Mouse (Mus musculus) heart, postnatal 0 days (tissue): ENCODE measurements around the gene Nolc1. TPM values are rescaled to one million over a fixed set of nuclear protein-coding genes. Genes with fewer than 3 reads are reported as not detected.

ENCODE experiments used
- ATAC-seq: fragments of 200-750 bp; cut with Nextera tagmentation; 2 replicates; pipeline ENCODE4 v1.8.0; 2017; ENCODE audit warnings: low read depth, moderate number of reproducible peaks, moderate library complexity; ENCODE audit not compliant: insufficient read depth
- DNase-seq: peaks from one replicate; pipeline ENCODE4 v3.0.0-alpha.2; 2016; ENCODE audit warnings: low spot score
- H3K27ac ChIP-seq: fragments of 300-500 bp; sonication (generic); 2 replicates; pipeline ENCODE4 v1.5.1; 2014; ENCODE audit warnings: low read depth, mild to moderate bottlenecking
- H3K27me3 ChIP-seq: fragments of 300-500 bp; sonication (generic); 2 replicates; pipeline ENCODE4 v1.6.1; 2014; ENCODE audit warnings: low read length, mixed read lengths; ENCODE audit not compliant: control insufficient read depth, insufficient read depth
- H3K36me3 ChIP-seq: fragments of 300-500 bp; sonication (generic); replicated peaks from 2 replicates; pipeline ENCODE4 v1.6.1; 2014; ENCODE audit warnings: low read length, mixed read lengths; ENCODE audit not compliant: control insufficient read depth, insufficient read depth
- H3K4me1 ChIP-seq: fragments of 300-500 bp; sonication (generic); 2 replicates; pipeline ENCODE4 v1.6.1; 2014; ENCODE audit warnings: antibody characterized with exemption; ENCODE audit not compliant: control insufficient read depth, insufficient read depth
- H3K4me2 ChIP-seq: fragments of 300-500 bp; sonication (generic); 2 replicates; pipeline ENCODE4 v1.6.1; 2014; ENCODE audit warnings: low read depth, mild to moderate bottlenecking, low read length, moderate library complexity
- H3K4me3 ChIP-seq: fragments of 300-500 bp; sonication (generic); 2 replicates; pipeline ENCODE4 v1.5.1; 2014; ENCODE audit warnings: low read depth, low read length
- H3K9ac ChIP-seq: fragments of 300-500 bp; sonication (generic); replicated peaks from 2 replicates; pipeline ENCODE4 v1.6.1; 2014; ENCODE audit warnings: low read depth, low read length, mixed read lengths
- H3K9me3 ChIP-seq: fragments of 300-500 bp; sonication (generic); replicated peaks from 2 replicates; pipeline ENCODE4 v1.6.1; 2016; ENCODE audit warnings: low read length; ENCODE audit not compliant: control insufficient read depth
- CTCF ChIP-seq: IDR thresholded peaks from 2 replicates; pipeline ENCODE4 v1.5.1; 2016; ENCODE audit warnings: antibody characterized with exemption, control low read depth, low read depth
- EP300 ChIP-seq: IDR thresholded peaks from 2 replicates; pipeline ENCODE4 v1.6.1; 2016; ENCODE audit warnings: antibody characterized with exemption, low read depth
- WGBS: fragments of 180-500 bp; shearing (Covaris S2); extraction: QIAGEN DNeasy Blood & Tissue Kit; methylation state at CpG from one replicate; pipeline ENCODE4 v1.1.7; 2014; 5-methylcytosine and 5-hydroxymethylcytosine counted together
- polyA plus RNA-seq: library from polyadenylated mRNA; unstranded; fragments of >200 nt; fragmentation: Nextera tagmentation; extraction: Ambion mirVana; gene quantifications from 2 replicates; pipeline ENCODE4 v1.2.1, GENCODE M21; 2015
- total RNA-seq: library from RNA; depleted of rRNA; stranded (reverse); fragments of >200 nt; gene quantifications from 2 replicates; pipeline ENCODE4 v1.2.3, GENCODE M21; 2014; ENCODE audit warnings: low replicate concordance

The Nolc1 gene
- total and polyA plus RNA-seq, 2 experiments from 2014 or later, result 19.7 to 28.1 TPM

DNA sequence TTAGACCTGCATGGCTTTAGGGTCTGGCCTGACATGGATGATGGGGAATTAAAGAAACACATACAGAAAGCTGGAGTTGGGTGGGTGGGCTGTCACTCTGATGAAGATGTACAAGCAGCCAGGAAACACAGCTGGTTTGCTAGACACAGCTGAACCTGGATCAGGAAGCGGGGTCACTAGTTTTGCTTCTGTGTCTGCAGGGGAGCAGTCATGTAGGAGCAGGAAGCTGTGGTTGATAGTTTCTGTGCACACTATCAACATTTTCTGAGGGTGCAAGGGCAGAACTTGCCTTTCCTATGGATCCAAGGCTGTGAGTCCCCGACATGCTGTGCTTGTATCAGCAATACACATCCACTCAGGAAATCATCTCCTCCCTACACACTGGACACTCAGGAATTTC lies 25.2 kb upstream of the Nolc1 start:
- TF ChIP-seq CTCF, result no peak
- Histone ChIP-seq H3K27me3 (no peaks in the 10 kb centered on the region), H3K9me3 (no peaks in the 10 kb centered on the region), H3K4me3 (no peak overlapping the region), H3K36me3 (no peaks in the 10 kb centered on the region), H3K27ac (no peak overlapping the region), H3K9ac (no peak overlapping the region), H3K4me1 (peaks cover 9% of the 10 kb centered on the region; the same call in 1 of the 2 replicates), H3K4me2 (no peak overlapping the region)
- DNase-seq (no peak), ATAC-seq (no peak)
- WGBS, result 53% methylated on average over 2 of the region's 2 CpGs

DNA sequence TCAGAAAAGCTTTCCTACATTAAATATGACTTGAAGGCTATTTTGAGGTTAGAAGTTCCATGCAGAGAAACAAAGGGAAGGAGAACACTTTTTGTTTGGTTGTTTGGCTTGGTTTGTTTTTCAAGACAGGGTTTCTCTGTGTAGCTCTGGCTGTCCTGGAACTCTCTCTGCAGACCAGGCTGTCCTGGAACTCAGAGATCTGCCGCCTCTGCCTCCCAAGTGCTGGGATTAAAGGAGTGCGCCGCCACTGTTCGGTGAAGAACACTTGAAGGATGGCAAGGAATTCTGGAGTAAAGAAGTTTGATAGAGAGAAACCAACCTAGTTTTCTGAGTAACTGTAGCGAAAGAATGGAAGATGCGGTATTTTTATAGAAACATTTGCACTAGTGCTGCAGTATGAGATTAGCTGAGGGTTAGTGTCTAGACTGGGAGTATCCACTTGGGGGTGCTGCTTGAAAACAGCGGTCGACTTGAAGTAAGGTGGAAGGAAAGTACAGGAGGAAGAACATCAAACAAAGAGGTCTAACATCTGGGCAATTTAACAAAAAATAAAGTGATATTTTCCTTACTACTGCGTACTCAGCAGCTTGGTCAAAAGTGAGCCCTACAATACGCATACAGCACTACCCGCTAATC lies 19.8 kb upstream of the Nolc1 start:
- 2% methylated on average over 11 of the region's 11 CpGs for WGBS
- Histone ChIP-seq H3K9ac (no peak overlapping the region), H3K4me1 (peaks cover 10% of the 10 kb centered on the region), H3K36me3 (no peaks in the 10 kb centered on the region), H3K9me3 (no peaks in the 10 kb centered on the region), H3K27me3 (no peaks in the 10 kb centered on the region), H3K27ac (peak overlapping the region; percentile 52; the same call in 1 of the 2 replicates), H3K4me2 (peak overlapping the region; percentile 59), H3K4me3 (peak overlapping the region; percentile 81)
- DNase-seq, result no peak
- no peak for TF ChIP-seq EP300
- peak; percentile 55 for TF ChIP-seq CTCF
- ATAC-seq, result peak; percentile 68

DNA sequence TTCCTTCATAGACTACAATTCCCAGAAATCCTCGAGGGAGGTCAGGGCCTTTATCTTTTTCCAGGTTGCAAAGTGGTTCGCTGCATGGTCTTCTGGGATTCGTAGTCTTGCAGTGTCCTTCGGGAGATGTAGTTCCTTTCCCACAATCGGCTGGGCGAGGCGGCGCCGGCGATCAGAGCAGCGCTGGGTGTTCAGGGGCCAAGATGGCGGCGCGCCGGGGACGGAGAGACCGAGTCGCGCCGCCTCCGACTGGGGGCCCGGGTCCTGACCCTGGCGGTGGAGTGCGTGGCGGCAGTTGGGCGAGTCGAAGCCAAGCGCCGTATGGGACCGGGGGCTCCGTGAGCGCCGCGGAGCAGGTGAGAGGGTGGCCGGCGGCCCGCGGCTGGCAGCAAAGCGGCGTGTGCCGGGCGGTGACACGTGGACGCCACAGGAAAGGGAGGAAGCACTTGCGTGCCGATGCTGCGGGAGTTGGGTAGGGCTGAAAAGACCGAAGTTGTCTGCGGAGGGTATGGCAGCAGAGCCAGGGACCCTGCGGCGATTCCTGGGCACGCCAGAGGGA lies 19.2 kb upstream of the Nolc1 start:
- DNase-seq, result peak; percentile 99
- H3K27ac ChIP-seq, result peak overlapping the region; percentile 88
- TF ChIP-seq EP300, result no peak; the same call in 1 of the 2 replicates
- no peak for TF ChIP-seq CTCF
- peak overlapping the region; percentile 81 for H3K4me3 ChIP-seq
- ATAC-seq, result peak; percentile 96
- H3K36me3 ChIP-seq, result 0 out of 2 replicates have a peak, but pooled peaks cover 2% of the 10 kb centered on the region
- H3K4me2 ChIP-seq, result peak overlapping the region; percentile 68
- peaks cover 10% of the 10 kb centered on the region for H3K4me1 ChIP-seq
- no peaks in the 10 kb centered on the region for H3K27me3 ChIP-seq
- peak overlapping the region; percentile 63 for H3K9ac ChIP-seq
- under 1% methylated on average over 52 of the region's 52 CpGs for WGBS
- H3K9me3 ChIP-seq, result no peaks in the 10 kb centered on the region

DNA sequence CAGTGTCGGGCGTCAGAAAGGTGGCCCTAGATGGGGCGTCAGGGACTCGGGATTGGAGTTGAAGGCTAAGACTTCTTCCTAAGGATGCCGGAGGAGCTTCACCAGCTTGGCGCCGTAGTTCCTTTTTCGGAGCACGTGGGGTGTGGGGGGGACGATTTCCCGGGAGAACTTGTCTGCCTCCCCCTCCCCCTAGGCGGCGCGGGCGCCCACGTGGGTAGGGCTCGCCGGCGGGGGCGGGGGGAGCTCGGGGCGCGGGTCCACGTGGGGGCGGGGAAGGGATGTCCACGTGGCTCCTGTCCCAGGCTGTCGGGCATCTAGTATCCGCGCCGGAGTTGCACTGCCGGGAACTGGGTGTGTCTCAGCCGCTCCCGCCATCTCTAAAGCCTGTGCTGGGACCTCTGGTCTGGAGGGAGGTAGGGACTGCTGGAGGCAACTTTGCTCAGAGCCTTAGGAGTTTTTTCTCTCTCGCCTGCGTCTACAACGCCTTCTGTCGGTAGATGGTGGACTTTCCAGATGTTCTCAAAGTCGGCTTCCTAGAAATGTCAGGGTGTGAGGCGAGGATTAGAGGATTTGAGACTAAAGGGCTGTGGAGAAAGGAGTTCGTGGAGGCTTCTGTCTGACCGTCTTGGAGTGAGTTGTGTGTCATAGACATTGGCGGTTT lies 18.6 kb upstream of the Nolc1 start:
- TF ChIP-seq CTCF (no peak; the same call in 1 of the 2 replicates), EP300 (0 out of 2 replicates have a peak, but pooled peaks have one; percentile 3)
- peak overlapping the region; percentile 63 for H3K9ac ChIP-seq
- no peaks in the 10 kb centered on the region for H3K9me3 ChIP-seq
- peaks cover 10% of the 10 kb centered on the region for H3K4me1 ChIP-seq
- H3K27me3 ChIP-seq, result no peaks in the 10 kb centered on the region
- WGBS, result under 1% methylated on average over 28 of the region's 42 CpGs
- H3K4me3 ChIP-seq, result peak overlapping the region; percentile 81
- DNase-seq, result peak; percentile 76
- peaks cover 8% of the 10 kb centered on the region for H3K36me3 ChIP-seq
- H3K4me2 ChIP-seq, result peak overlapping the region; percentile 68
- peak overlapping the region; percentile 88 for H3K27ac ChIP-seq
- ATAC-seq, result peak; percentile 70

DNA sequence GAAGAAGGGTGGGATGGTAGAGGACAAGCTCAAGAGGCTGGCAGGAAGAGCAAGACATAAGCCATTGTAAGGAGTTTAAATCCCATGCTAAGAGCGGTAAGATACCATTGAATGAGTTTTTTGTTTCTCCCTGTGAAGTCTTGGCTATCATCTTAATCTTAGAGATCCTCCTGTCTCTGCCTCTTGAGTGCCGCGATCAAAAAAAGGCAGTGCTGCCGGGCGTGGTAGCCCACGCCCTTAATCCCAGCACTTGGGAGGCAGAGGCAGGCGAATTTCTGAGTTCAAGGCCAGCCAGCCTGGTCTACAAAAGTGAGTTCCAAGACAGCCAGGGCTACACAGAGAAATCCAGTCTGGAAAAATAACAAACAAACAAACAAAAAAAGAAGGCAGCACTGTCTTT lies 17.2 kb upstream of the Nolc1 start:
- H3K9me3 ChIP-seq, result no peaks in the 10 kb centered on the region
- TF ChIP-seq EP300, result no peak
- no peak for TF ChIP-seq CTCF
- H3K36me3 ChIP-seq, result peaks cover 21% of the 10 kb centered on the region
- H3K4me2 ChIP-seq, result no peak overlapping the region
- no peaks in the 10 kb centered on the region for H3K27me3 ChIP-seq
- WGBS, result 90% methylated on average over 7 of the region's 7 CpGs
- DNase-seq (no peak), ATAC-seq (no peak)
- H3K4me3 ChIP-seq, result no peak overlapping the region
- no peak overlapping the region for H3K27ac ChIP-seq
- H3K9ac ChIP-seq, result no peak overlapping the region
- H3K4me1 ChIP-seq, result peaks cover 10% of the 10 kb centered on the region
